Mouse (Mus musculus): Measurements from ENCODE around the gene Stk11ip. TPM values are rescaled to one million over a fixed set of nuclear protein-coding genes. Genes with fewer than 3 reads are reported as not detected.

The Stk11ip gene
- polyA plus RNA-seq (2014; fragmentation: Nextera tagmentation; extraction: Ambion mirVana): 23.9 and 27.6 TPM in 2 replicates

DNA sequence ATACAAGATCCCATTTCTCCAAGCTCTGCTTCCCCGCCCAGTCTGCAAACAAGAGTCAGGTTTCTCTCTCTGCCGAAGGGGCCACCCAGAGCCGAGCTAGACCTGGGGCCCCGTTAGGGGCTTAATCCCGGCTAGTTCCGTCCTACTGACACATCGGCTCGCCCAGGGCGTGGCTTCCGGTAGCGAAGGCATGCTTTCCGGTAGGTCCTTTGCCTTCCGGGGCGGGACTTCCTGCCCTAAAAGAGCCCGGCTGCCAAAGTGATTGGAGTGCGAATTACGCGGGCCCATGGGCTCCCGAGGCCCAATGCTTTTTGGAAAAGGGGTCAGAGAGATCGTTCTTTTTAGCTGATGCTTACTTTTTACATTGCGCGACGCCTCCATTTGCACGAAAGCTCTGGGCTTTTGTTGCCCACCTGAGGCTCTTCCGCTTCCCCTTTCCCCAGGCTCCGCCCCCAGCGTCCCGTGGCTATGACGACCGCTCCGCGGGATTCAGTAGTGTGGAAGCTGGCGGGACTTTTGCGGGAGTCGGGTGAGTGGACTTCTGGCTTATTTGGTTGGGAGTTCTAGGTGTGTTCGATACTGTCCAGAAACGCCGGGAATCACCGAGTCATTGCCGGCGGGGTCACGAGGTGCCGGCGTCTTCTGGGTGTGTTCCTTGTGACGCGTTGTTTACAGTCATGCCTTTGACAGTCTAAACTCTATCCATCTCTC lies at the start of gene Stk11ip:
TSS of gene Stk11ip (plus strand) at position 209 of the 711 bp plus-strand sequence.
- under 1% methylated on average over 46 of the region's 46 CpGs for WGBS
- Histone ChIP-seq H3K4me1 (replicated peaks; ENCODE audit: control insufficient read depth, insufficient read depth, low read length) (no peaks in the 10 kb centered on the region), H3K27me3 (ENCODE audit: control insufficient read depth, insufficient read depth, low read length) (no peaks in the 10 kb centered on the region), H3K9ac (ENCODE audit: low read length) (peak within 1 kb of the TSS; percentile 25), H3K4me2 (ENCODE audit: low read depth, low read length, severe bottlenecking) (peak within 1 kb of the TSS; percentile 45), H3K4me3 (ENCODE audit: low read depth, low read length) (peak within 1 kb of the TSS; percentile 65), H3K27ac (ENCODE audit: low read depth, low read length) (peak within 1 kb of the TSS; percentile 83), H3K9me3 (ENCODE audit: control insufficient read depth, low read length) (no peaks in the 10 kb centered on the region), H3K36me3 (ENCODE audit: control insufficient read depth, insufficient read depth, low read length) (no peaks in the 10 kb centered on the region)
- peak; percentile 99 for ATAC-seq (replicated peaks; ENCODE audit: low FRiP score)
- DNase-seq (ENCODE audit: low spot score): peak; percentile 97

DNA sequence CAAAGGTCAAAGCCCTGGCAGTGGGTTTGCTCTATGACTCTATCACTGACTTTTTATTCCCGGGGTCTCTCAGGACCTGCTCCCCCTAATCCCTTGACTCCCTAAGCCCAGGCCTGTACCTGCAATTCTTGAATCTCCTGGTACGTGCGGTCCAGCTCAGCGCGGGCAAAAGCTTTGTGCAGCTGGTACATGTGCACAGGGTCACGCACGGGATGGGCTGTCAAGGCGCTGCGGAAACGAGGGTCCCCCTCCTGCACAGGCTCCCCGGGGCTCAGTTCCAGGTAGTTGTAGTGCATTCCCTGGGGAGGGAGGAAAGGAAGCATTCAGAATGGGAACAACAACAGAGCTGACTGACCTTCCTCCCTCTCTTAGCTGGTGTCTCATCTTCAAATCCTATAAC lies 44.9 kb upstream of the Stk11ip start:
- peaks cover 7% of the 10 kb centered on the region for H3K27me3 ChIP-seq (ENCODE audit: control insufficient read depth, insufficient read depth, low read length)
- no peak for DNase-seq (ENCODE audit: low spot score)
- no peaks in the 10 kb centered on the region; the same call in 1 of the 2 replicates for H3K36me3 ChIP-seq (ENCODE audit: control insufficient read depth, insufficient read depth, low read length)
- H3K4me2 ChIP-seq (ENCODE audit: low read depth, low read length, severe bottlenecking): no peak overlapping the region
- H3K4me1 ChIP-seq (replicated peaks; ENCODE audit: control insufficient read depth, insufficient read depth, low read length): peaks cover 15% of the 10 kb centered on the region; the same call in 1 of the 2 replicates
- H3K4me3 ChIP-seq (ENCODE audit: low read depth, low read length): no peak overlapping the region
- no peak overlapping the region for H3K27ac ChIP-seq (ENCODE audit: low read depth, low read length)
- WGBS: 93% methylated on average over 11 of the region's 11 CpGs
- H3K9ac ChIP-seq (ENCODE audit: low read length): no peak overlapping the region
- no peaks in the 10 kb centered on the region for H3K9me3 ChIP-seq (ENCODE audit: control insufficient read depth, low read length)
- ATAC-seq (replicated peaks; ENCODE audit: low FRiP score): no peak

DNA sequence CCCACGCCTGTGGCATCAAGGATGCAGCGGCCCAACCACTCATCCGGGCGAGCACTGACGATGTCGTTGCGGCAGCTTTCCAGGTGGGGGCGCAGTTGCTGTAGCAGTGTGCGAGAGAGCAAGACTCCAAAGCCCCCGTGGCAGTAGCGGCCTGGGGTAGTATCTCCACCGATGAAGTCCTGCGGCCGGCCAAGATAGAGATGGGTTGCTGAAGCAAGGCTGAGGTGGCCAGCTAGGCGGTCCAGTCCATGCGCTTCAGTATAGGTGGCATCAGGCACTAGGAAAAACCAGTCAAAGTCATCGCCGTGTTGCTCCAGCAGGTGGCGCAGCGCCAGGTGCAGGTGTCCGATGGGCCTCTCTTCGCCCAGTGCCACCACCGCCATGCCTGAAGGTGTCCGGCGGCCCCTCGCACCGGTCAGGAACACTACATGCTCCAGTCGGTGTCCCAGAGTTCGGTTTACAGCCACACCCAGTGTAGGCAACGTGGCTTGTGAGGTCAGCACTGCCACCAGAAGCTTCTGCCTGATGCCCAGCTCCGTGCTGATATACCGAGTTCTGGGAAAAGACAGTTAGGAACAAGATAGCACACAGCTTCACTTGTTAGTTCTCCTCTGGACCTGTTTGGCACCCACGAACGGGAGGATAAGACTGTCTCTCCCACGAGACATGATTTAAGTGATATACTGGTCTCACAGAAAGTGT lies 43.9 kb upstream of the Stk11ip start:
- Histone ChIP-seq H3K4me1 (replicated peaks; ENCODE audit: control insufficient read depth, insufficient read depth, low read length) (peaks cover 15% of the 10 kb centered on the region; the same call in 1 of the 2 replicates), H3K36me3 (ENCODE audit: control insufficient read depth, insufficient read depth, low read length) (no peaks in the 10 kb centered on the region; the same call in 1 of the 2 replicates), H3K4me2 (ENCODE audit: low read depth, low read length, severe bottlenecking) (peak overlapping the region; percentile 83), H3K27ac (ENCODE audit: low read depth, low read length) (no peak overlapping the region), H3K4me3 (ENCODE audit: low read depth, low read length) (peak overlapping the region; percentile 82), H3K9ac (ENCODE audit: low read length) (peak overlapping the region; percentile 20; the same call in 1 of the 2 replicates), H3K27me3 (ENCODE audit: control insufficient read depth, insufficient read depth, low read length) (peaks cover 8% of the 10 kb centered on the region), H3K9me3 (ENCODE audit: control insufficient read depth, low read length) (no peaks in the 10 kb centered on the region)
- DNase-seq (ENCODE audit: low spot score): peak; percentile 92
- ATAC-seq (replicated peaks; ENCODE audit: low FRiP score): 0 out of 2 replicates have a peak, but pooled peaks have one; percentile 12
- 10% methylated on average over 35 of the region's 35 CpGs for WGBS

DNA sequence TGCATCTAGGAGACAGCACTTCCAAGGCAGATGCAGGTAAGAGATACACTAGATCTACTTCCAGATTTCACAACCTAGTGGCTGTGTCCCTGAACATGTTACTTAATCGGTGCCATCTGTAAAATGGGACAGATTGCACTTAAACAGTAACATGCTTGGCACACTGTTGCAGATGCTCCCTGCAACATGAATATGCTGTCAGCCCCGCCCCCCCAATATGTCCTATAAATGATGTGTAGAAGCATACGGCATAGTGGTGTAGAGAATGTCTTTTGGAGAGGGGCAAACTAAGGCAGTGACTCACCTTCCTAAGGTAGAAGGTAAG lies 43.4 kb upstream of the Stk11ip start:
- ATAC-seq (replicated peaks; ENCODE audit: low FRiP score): no peak
- Histone ChIP-seq H3K4me3 (ENCODE audit: low read depth, low read length) (peak overlapping the region; percentile 82), H3K27ac (ENCODE audit: low read depth, low read length) (no peak overlapping the region), H3K36me3 (ENCODE audit: control insufficient read depth, insufficient read depth, low read length) (no peaks in the 10 kb centered on the region; the same call in 1 of the 2 replicates), H3K9ac (ENCODE audit: low read length) (no peak overlapping the region), H3K9me3 (ENCODE audit: control insufficient read depth, low read length) (no peaks in the 10 kb centered on the region), H3K4me2 (ENCODE audit: low read depth, low read length, severe bottlenecking) (peak overlapping the region; percentile 83), H3K27me3 (ENCODE audit: control insufficient read depth, insufficient read depth, low read length) (peaks cover 13% of the 10 kb centered on the region), H3K4me1 (replicated peaks; ENCODE audit: control insufficient read depth, insufficient read depth, low read length) (peaks cover 15% of the 10 kb centered on the region; the same call in 1 of the 2 replicates)
- DNase-seq (ENCODE audit: low spot score): no peak
- WGBS: 52% methylated on average over 3 of the region's 3 CpGs

DNA sequence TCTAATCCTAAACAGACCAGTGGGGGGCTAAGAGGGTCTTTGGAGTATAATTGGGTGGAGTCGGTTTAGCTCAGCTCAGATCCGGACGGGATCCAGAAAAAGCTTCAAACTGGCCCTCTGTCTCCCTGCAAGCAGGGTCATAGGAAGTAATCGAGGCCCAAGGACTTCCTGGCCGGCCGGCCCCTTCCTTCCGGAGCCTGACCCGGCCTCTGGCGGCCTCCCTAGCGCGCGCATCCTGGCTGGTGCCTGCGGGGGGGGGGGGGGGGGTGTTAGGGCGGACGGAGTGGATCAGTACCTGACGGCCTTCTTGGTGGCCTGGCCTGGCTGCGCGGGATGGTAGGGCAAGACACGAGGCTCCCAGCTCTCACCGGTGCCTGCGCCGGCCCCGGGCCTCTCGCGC lies 42.8 kb upstream of the Stk11ip start:
- WGBS: 0% methylated on average over 18 of the region's 25 CpGs
- DNase-seq (ENCODE audit: low spot score) (no peak), ATAC-seq (replicated peaks; ENCODE audit: low FRiP score) (no peak)
- Histone ChIP-seq H3K27ac (ENCODE audit: low read depth, low read length) (no peak overlapping the region), H3K4me2 (ENCODE audit: low read depth, low read length, severe bottlenecking) (peak overlapping the region; percentile 83), H3K36me3 (ENCODE audit: control insufficient read depth, insufficient read depth, low read length) (no peaks in the 10 kb centered on the region; the same call in 1 of the 2 replicates), H3K9me3 (ENCODE audit: control insufficient read depth, low read length) (no peaks in the 10 kb centered on the region), H3K4me1 (replicated peaks; ENCODE audit: control insufficient read depth, insufficient read depth, low read length) (peaks cover 15% of the 10 kb centered on the region; the same call in 1 of the 2 replicates), H3K27me3 (ENCODE audit: control insufficient read depth, insufficient read depth, low read length) (peaks cover 15% of the 10 kb centered on the region), H3K9ac (ENCODE audit: low read length) (peak overlapping the region; percentile 72), H3K4me3 (ENCODE audit: low read depth, low read length) (peak overlapping the region; percentile 82)

DNA sequence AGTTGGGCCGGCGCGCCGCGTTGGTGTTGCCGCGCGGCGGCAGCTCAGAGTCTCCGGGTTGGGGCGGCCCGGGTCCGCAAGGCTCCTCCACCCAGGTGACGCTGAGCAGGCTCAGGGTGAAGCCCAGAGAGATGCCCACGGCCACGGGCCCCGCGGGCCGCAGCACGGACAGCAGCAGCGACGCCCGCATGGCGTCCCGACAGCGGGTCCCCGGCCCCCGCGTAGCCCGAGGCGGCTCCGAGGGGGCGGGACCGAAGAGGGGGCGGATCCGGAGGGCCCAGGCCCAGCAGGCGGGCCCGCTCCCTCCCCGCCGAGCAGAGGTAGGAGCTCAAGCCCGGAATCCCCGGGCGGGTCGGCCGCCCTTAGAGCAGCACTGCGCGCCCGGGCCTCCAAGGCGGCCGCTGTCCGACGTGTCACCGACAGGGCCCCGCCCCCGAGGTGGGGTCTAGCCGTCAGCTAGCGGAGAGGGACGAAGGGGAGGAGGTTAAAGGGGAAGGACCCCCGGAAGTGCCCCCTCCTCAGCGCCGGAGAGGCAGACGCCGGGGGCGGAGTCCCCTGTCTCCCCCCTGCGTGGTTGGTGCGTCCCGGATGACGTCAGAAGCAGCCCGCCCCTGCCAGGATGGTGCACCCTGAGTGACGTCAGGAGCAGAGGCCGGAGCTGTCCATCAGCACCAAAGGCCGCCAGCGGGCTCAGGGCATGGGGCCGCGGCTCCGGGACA lies 42.3 kb upstream of the Stk11ip start, which contains the start of the genes Chpf and Tmem198:
TSS of gene Chpf (minus strand) at position 392 of the 719 bp plus-strand sequence.
TSS of gene Tmem198 (plus strand) at position 617 of the 719 bp plus-strand sequence.
- ATAC-seq (replicated peaks; ENCODE audit: low FRiP score): peak; percentile 92
- DNase-seq (ENCODE audit: low spot score): peak; percentile 100
- Histone ChIP-seq H3K4me2 (ENCODE audit: low read depth, low read length, severe bottlenecking) (peak within 1 kb of the TSS; percentile 83), H3K36me3 (ENCODE audit: control insufficient read depth, insufficient read depth, low read length) (no peaks in the 10 kb centered on the region; the same call in 1 of the 2 replicates), H3K9ac (ENCODE audit: low read length) (peak within 1 kb of the TSS; percentile 72), H3K27ac (ENCODE audit: low read depth, low read length) (0 out of 2 replicates have a peak within 1 kb of the TSS, but pooled peaks have one; percentile 46), H3K27me3 (ENCODE audit: control insufficient read depth, insufficient read depth, low read length) (peaks cover 15% of the 10 kb centered on the region), H3K9me3 (ENCODE audit: control insufficient read depth, low read length) (no peaks in the 10 kb centered on the region), H3K4me3 (ENCODE audit: low read depth, low read length) (peak within 1 kb of the TSS; percentile 82), H3K4me1 (replicated peaks; ENCODE audit: control insufficient read depth, insufficient read depth, low read length) (peaks cover 15% of the 10 kb centered on the region; the same call in 1 of the 2 replicates)
- WGBS: under 1% methylated on average over 60 of the region's 76 CpGs

DNA sequence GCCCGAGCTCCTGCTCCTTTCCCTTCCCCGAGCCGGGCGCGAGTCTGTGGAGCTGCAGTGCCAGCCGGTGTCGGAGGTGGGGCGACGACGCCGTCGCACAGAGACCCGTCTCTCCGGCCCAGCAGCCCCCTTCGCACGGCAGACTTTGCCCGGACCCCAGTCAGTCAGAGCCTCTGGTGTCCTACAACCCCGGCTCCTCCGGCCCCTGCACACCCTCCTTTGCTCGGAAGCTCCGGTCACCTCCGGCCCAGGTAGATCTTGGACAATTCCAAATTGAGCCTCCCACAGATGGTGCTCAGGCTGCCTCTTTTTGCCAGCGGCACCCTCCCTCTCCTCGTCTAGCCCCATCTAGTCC lies 41.7 kb upstream of the Stk11ip start:
- 1% methylated on average over 24 of the region's 24 CpGs for WGBS
- DNase-seq (ENCODE audit: low spot score): no peak
- no peaks in the 10 kb centered on the region for H3K9me3 ChIP-seq (ENCODE audit: control insufficient read depth, low read length)
- H3K9ac ChIP-seq (ENCODE audit: low read length): peak overlapping the region; percentile 72
- peak overlapping the region; percentile 82 for H3K4me3 ChIP-seq (ENCODE audit: low read depth, low read length)
- H3K27ac ChIP-seq (ENCODE audit: low read depth, low read length): no peak overlapping the region
- peak overlapping the region; percentile 83 for H3K4me2 ChIP-seq (ENCODE audit: low read depth, low read length, severe bottlenecking)
- no peak; the same call in 1 of the 2 replicates for ATAC-seq (replicated peaks; ENCODE audit: low FRiP score)
- H3K36me3 ChIP-seq (ENCODE audit: control insufficient read depth, insufficient read depth, low read length): no peaks in the 10 kb centered on the region; the same call in 1 of the 2 replicates
- H3K27me3 ChIP-seq (ENCODE audit: control insufficient read depth, insufficient read depth, low read length): peaks cover 17% of the 10 kb centered on the region
- H3K4me1 ChIP-seq (replicated peaks; ENCODE audit: control insufficient read depth, insufficient read depth, low read length): peaks cover 15% of the 10 kb centered on the region; the same call in 1 of the 2 replicates

DNA sequence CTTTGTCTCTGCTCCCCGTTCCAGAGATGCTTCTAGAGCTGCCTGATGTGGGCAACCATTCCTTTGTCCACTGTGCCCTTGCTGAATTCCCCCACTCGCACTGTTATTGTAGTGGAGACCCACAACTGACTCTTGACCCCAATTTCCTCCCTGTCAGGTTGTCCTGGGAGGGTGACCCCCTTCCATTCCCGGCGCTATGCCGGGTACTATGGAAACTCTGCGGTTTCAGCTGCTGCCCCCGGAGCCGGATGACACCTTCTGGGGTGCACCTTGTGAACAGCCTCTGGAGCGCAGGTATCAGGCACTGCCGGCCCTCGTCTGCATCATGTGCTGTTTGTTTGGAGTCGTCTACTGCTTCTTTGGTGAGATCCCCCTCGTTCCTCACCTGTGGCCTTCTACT lies 41.3 kb upstream of the Stk11ip start:
- H3K9me3 ChIP-seq (ENCODE audit: control insufficient read depth, low read length): no peaks in the 10 kb centered on the region
- H3K36me3 ChIP-seq (ENCODE audit: control insufficient read depth, insufficient read depth, low read length): no peaks in the 10 kb centered on the region; the same call in 1 of the 2 replicates
- H3K27me3 ChIP-seq (ENCODE audit: control insufficient read depth, insufficient read depth, low read length): peaks cover 21% of the 10 kb centered on the region
- peak overlapping the region; percentile 82 for H3K4me3 ChIP-seq (ENCODE audit: low read depth, low read length)
- peak overlapping the region; percentile 72 for H3K9ac ChIP-seq (ENCODE audit: low read length)
- H3K4me1 ChIP-seq (replicated peaks; ENCODE audit: control insufficient read depth, insufficient read depth, low read length): peaks cover 15% of the 10 kb centered on the region; the same call in 1 of the 2 replicates
- ATAC-seq (replicated peaks; ENCODE audit: low FRiP score): no peak
- 16% methylated on average over 13 of the region's 13 CpGs for WGBS
- H3K27ac ChIP-seq (ENCODE audit: low read depth, low read length): no peak overlapping the region
- H3K4me2 ChIP-seq (ENCODE audit: low read depth, low read length, severe bottlenecking): peak overlapping the region; percentile 83
- DNase-seq (ENCODE audit: low spot score): no peak
